Mouse (Mus musculus): ENCODE results near the gene Agl. TPM values are rescaled to one million over a fixed set of nuclear protein-coding genes. Genes with fewer than 3 reads are reported as not detected.

Gene Agl
- 7.1 TPM for polyA plus RNA-seq (2017; shearing (Covaris generic))

GRCm38 (mm10) chr3:116807811-116808506, at the start of gene Agl:
TSS of gene Agl (minus strand) at chr3:116808166.

GRCm38 (mm10) chr3:116712436-116712881, 95.5 kb downstream of the Agl start, which contains the start of gene Slc35a3:
TSS of gene Slc35a3 (minus strand) at chr3:116712831.

Other genes starting within 250 kb of the Agl start
- 1.4 TPM for gene Lrrc39, start 245.2 kb downstream of the Agl start, polyA plus RNA-seq (2017; shearing (Covaris generic))
- gene Sass6, start 213.2 kb downstream of the Agl start, polyA plus RNA-seq (2017; shearing (Covaris generic)): 6.4 TPM
- gene Trmt13, start 193.6 kb downstream of the Agl start, polyA plus RNA-seq (2017; shearing (Covaris generic)): 39.3 TPM
- gene Mfsd14a, start 145.5 kb downstream of the Agl start, polyA plus RNA-seq (2017; shearing (Covaris generic)): 99.0 TPM
- not detected for gene Gm43191, start 126.9 kb downstream of the Agl start, polyA plus RNA-seq (2017; shearing (Covaris generic))
- 23.8 TPM for gene Slc35a3, start 95.3 kb downstream of the Agl start, polyA plus RNA-seq (2017; shearing (Covaris generic))
- 19.7 TPM for gene Frrs1, start 51.3 kb upstream of the Agl start, polyA plus RNA-seq (2017; shearing (Covaris generic))
- gene 4930455H04Rik, start 160.1 kb upstream of the Agl start, polyA plus RNA-seq (2017; shearing (Covaris generic)): not detected
- not detected for gene Palmd, start 160.8 kb upstream of the Agl start, polyA plus RNA-seq (2017; shearing (Covaris generic))

Data from CD4-positive, CD25-positive, alpha-beta regulatory T cell (primary cell).